Mouse (Mus musculus) heart, adult 2 months (tissue): ENCODE data around the gene Slc6a21. TPM values are rescaled to one million over a fixed set of nuclear protein-coding genes. Genes with fewer than 3 reads are reported as not detected.

Experiments used
- DNase-seq, 2 experiments: peaks; one replicate each; pipeline ENCODE4 v3.0.0; 2021
- H3K27ac ChIP-seq: fragments of 200-600 bp; 2 replicates; pipeline ENCODE4 v1.8.1; 2022
- H3K27me3 ChIP-seq: fragments of 200-500 bp; 2 replicates; pipeline ENCODE4 v1.6.1; 2012; ENCODE audit warnings: mild to moderate bottlenecking, low read length, inconsistent platforms, mixed read lengths; ENCODE audit not compliant: control insufficient read depth, insufficient read depth
- H3K36me3 ChIP-seq: fragments of 200-500 bp; 2 replicates; pipeline ENCODE4 v1.6.1; 2012; ENCODE audit warnings: low read length, inconsistent platforms; ENCODE audit not compliant: control insufficient read depth, insufficient read depth
- H3K4me1 ChIP-seq: fragments of 200-500 bp; 2 replicates; pipeline ENCODE4 v1.6.1; 2011; ENCODE audit warnings: low read length; ENCODE audit not compliant: control insufficient read depth, insufficient read depth
- H3K4me3 ChIP-seq: fragments of 200-600 bp; 2 replicates; pipeline ENCODE4 v1.8.1; 2022
- H3K79me2 ChIP-seq: fragments of 200-500 bp; replicated peaks from 2 replicates; pipeline ENCODE4 v1.6.1; 2012; ENCODE audit warnings: mild to moderate bottlenecking, inconsistent platforms, low read length, moderate library complexity, mixed read lengths; ENCODE audit not compliant: control insufficient read depth, insufficient read depth
- H3K9ac ChIP-seq: fragments of 200-500 bp; 2 replicates; pipeline ENCODE4 v1.6.1; 2012; ENCODE audit warnings: low read depth, mild to moderate bottlenecking, control low read depth, inconsistent platforms, low read length, mixed read lengths
- CTCF ChIP-seq: fragments of 200-600 bp; IDR thresholded peaks from 2 replicates; pipeline ENCODE4 v1.8.1; 2022; ENCODE audit warnings: antibody characterized with exemption, mild to moderate bottlenecking, moderate library complexity
- EP300 ChIP-seq: fragments of 200-500 bp; IDR thresholded peaks from 2 replicates; pipeline ENCODE4 v1.6.1; 2011; ENCODE audit warnings: low read depth, low read length, control low read depth; ENCODE audit not compliant: insufficient read depth
- POLR2A ChIP-seq: fragments of 200-500 bp; IDR thresholded peaks from 2 replicates; pipeline ENCODE4 v1.6.1; 2011; ENCODE audit warnings: mild to moderate bottlenecking, low read depth, low read length, control low read depth; ENCODE audit not compliant: insufficient read depth
- WGBS: fragments of 180-500 bp; shearing (Covaris S2); methylation state at CpG from one replicate; pipeline ENCODE4 v1.1.7; 2018; 5-methylcytosine and 5-hydroxymethylcytosine counted together
- intact Hi-C: fragments of 180-260 bp; cut with DNase I; formaldehyde crosslinking; loops from one replicate; pipeline ENCODE4 v1.15.1; 2025
- polyA plus RNA-seq: library from polyadenylated mRNA; depleted of rRNA; stranded (reverse); fragments of >200 nt; gene quantifications from 2 replicates; pipeline ENCODE4 v1.2.3, GENCODE M21; 2012
- total RNA-seq, 2 experiments: library from RNA; stranded (reverse); gene quantifications; 2 replicates each; pipeline ENCODE4 v1.2.3; 2021

The Slc6a21 gene
- total and polyA plus RNA-seq, 3 experiments: 0.55 TPM; not detected in 2

GRCm38 (mm10) chr7:45296626-45297025 lies 19.3 kb downstream of the Slc6a21 start:
- 71% methylated on average over 1 of the region's 1 CpGs for WGBS
- intact Hi-C loops: loop anchor here (5.0 kb wide), 1 partner anchor 134 kb away; the partner anchor contains the start of gene Slc17a7
- Histone ChIP-seq H3K4me1 (no peaks in the 10 kb centered on the region), H3K27me3 (no peaks in the 10 kb centered on the region), H3K79me2 (no peaks in the 10 kb centered on the region), H3K4me3 (no peak overlapping the region), H3K27ac (no peak overlapping the region), H3K9ac (no peak overlapping the region), H3K36me3 (no peaks in the 10 kb centered on the region)
- no peak for TF ChIP-seq EP300
- TF ChIP-seq POLR2A: no peak
- no peak for TF ChIP-seq CTCF
- no peak for DNase-seq

DNA sequence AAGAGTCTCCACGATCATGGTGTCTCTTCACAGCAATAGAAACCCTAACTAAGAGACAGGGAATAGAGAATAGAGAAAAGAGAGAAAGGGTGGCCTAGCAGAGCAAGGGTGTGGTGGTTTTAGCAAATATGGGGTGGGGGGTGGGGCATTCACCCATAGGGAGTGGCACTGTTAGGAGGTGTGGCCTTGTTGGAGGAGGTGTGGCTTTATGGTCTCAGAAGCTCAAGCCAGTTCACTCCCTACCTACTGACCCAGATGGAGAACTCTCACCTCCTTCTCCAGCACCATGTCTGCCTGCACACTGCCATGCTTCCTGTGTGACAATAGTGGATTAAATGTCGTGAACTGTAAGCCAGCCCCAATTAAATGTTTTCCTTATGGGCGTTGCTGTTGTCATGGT lies 20.2 kb downstream of the Slc6a21 start:
- no peak overlapping the region for H3K4me3 ChIP-seq
- no peaks in the 10 kb centered on the region for H3K4me1 ChIP-seq
- DNase-seq: no peak
- TF ChIP-seq POLR2A (no peak), EP300 (no peak), CTCF (no peak)
- WGBS: 48% methylated on average over 3 of the region's 3 CpGs
- H3K9ac ChIP-seq: no peak overlapping the region
- H3K79me2 ChIP-seq: no peaks in the 10 kb centered on the region
- H3K27me3 ChIP-seq: no peaks in the 10 kb centered on the region
- no peaks in the 10 kb centered on the region for H3K36me3 ChIP-seq
- intact Hi-C loops: loop anchor here (5.0 kb wide), 1 partner anchor 135 kb away; the partner anchor contains the start of gene Slc17a7
- no peak overlapping the region for H3K27ac ChIP-seq

DNA sequence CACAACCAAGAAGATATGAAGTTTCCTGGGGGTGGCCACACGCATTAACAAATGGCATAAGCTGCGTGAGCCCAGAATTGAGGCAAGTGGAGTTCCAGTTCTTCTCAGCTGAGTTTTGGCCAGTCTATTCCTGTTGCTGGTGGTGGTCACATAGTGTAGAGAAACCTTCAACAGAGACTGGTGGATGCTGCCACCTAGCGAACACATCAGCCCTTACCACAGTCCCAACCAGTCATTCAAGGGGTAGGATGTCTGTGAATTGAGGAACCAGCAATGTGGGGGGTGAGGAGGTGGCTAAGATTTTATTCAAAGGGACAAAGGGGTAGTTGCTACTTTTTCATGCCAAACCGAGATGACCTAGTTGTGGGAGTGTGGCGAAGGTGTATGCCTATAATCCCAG lies 22.4 kb downstream of the Slc6a21 start:
- H3K27ac ChIP-seq: no peak overlapping the region
- H3K36me3 ChIP-seq: no peaks in the 10 kb centered on the region
- no peaks in the 10 kb centered on the region for H3K4me1 ChIP-seq
- no peaks in the 10 kb centered on the region for H3K27me3 ChIP-seq
- TF ChIP-seq POLR2A (no peak), CTCF (peak; percentile 63), EP300 (0 out of 2 replicates have a peak, but pooled peaks have one; percentile 42)
- DNase-seq: peak; percentile 48 to 56
- no peaks in the 10 kb centered on the region for H3K79me2 ChIP-seq
- WGBS: 8% methylated on average over 5 of the region's 5 CpGs
- H3K4me3 ChIP-seq: no peak overlapping the region
- intact Hi-C loops: loop anchor here (2.0 to 10.0 kb wide), 4 partner anchors 23 to 137 kb away; partner anchors contain the start of genes Ppfia3, Slc17a7, Slc6a21 and Snrnp70
- H3K9ac ChIP-seq: no peak overlapping the region

DNA sequence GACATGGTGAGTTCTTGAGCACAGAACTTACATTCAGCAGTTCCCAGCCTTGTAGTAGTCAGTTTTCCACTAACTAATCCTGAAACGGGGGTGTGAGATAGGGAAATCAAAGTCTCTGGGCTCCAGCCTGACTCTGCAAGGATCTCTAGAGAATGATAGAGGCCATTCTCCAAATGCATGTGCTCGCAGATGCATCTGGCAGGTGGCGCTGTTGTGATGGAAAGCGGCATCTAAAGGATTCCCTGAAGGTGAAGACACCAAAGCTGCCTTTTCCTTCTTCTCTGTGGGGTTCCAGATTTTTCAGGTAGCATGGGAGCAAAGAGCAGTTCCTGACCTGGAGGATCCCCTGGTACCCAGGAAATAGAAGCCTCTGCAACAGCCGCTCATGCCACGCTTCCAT lies 23.0 kb downstream of the Slc6a21 start:
- DNase-seq: peak; percentile 60 to 75
- H3K27ac ChIP-seq: no peak overlapping the region
- 16% methylated on average over 6 of the region's 6 CpGs for WGBS

GRCm38 (mm10) chr7:45302626-45303025 lies 25.3 kb downstream of the Slc6a21 start:
- no peak overlapping the region for H3K27ac ChIP-seq
- H3K9ac ChIP-seq: no peak overlapping the region
- no peak for TF ChIP-seq CTCF
- no peak for TF ChIP-seq EP300
- TF ChIP-seq POLR2A: no peak
- intact Hi-C loops: loop anchor here (5.0 to 10.0 kb wide), 2 partner anchors 62 to 95 kb away; partner anchors contain the start of genes Ppfia3 and Snrnp70
- no peaks in the 10 kb centered on the region for H3K79me2 ChIP-seq
- H3K36me3 ChIP-seq: no peaks in the 10 kb centered on the region
- WGBS: 63% methylated on average over 8 of the region's 8 CpGs
- H3K27me3 ChIP-seq: no peaks in the 10 kb centered on the region
- no peaks in the 10 kb centered on the region for H3K4me1 ChIP-seq
- no peak overlapping the region for H3K4me3 ChIP-seq
- DNase-seq: no peak

More for the DNA sequence above, 23.0 kb downstream of the Slc6a21 start:
- Histone ChIP-seq H3K9ac (no peak overlapping the region), H3K4me1 (no peaks in the 10 kb centered on the region), H3K27me3 (no peaks in the 10 kb centered on the region), H3K4me3 (no peak overlapping the region), H3K36me3 (no peaks in the 10 kb centered on the region), H3K79me2 (no peaks in the 10 kb centered on the region)
- intact Hi-C loops: loop anchor here (5.0 to 10.0 kb wide), 2 partner anchors 65 to 97 kb away; partner anchors contain the start of genes Ppfia3 and Snrnp70
- TF ChIP-seq CTCF (peak; percentile 75), EP300 (0 out of 2 replicates have a peak, but pooled peaks have one; percentile 39), POLR2A (0 out of 2 replicates have a peak, but pooled peaks have one; percentile 13)

- no peaks in the 10 kb centered on the region for H3K27me3 ChIP-seq
- no peak for DNase-seq
- WGBS: 43% methylated on average over 13 of the region's 13 CpGs
- H3K4me3 ChIP-seq: no peak overlapping the region
- no peaks in the 10 kb centered on the region for H3K4me1 ChIP-seq
- H3K36me3 ChIP-seq: no peaks in the 10 kb centered on the region
- TF ChIP-seq POLR2A: no peak
- intact Hi-C loops: loop anchor here (5.0 to 10.0 kb wide), 3 partner anchors 37 to 92 kb away; partner anchors contain the start of genes Ppfia3 and Snrnp70
- H3K27ac ChIP-seq: no peak overlapping the region
- H3K9ac ChIP-seq: no peak overlapping the region
- H3K79me2 ChIP-seq: no peaks in the 10 kb centered on the region
Measured at GRCm38 (mm10) chr7:45304869-45305268, 27.6 kb downstream of the Slc6a21 start.
